Mouse (Mus musculus) cerebellum, postnatal 4 days (tissue): Measurements from ENCODE around the gene Uroc1.
A peak's percentile ranks its signal among the peaks of the same experiment; 100 is the strongest.

Source experiments
- DNase-seq, 2 experiments: peaks; one replicate each; pipeline ENCODE4 v3.0.0; 2022; ENCODE audit warnings: low spot score in 2 of 2, mixed read lengths in 1 of 2

The Uroc1 gene

DNA sequence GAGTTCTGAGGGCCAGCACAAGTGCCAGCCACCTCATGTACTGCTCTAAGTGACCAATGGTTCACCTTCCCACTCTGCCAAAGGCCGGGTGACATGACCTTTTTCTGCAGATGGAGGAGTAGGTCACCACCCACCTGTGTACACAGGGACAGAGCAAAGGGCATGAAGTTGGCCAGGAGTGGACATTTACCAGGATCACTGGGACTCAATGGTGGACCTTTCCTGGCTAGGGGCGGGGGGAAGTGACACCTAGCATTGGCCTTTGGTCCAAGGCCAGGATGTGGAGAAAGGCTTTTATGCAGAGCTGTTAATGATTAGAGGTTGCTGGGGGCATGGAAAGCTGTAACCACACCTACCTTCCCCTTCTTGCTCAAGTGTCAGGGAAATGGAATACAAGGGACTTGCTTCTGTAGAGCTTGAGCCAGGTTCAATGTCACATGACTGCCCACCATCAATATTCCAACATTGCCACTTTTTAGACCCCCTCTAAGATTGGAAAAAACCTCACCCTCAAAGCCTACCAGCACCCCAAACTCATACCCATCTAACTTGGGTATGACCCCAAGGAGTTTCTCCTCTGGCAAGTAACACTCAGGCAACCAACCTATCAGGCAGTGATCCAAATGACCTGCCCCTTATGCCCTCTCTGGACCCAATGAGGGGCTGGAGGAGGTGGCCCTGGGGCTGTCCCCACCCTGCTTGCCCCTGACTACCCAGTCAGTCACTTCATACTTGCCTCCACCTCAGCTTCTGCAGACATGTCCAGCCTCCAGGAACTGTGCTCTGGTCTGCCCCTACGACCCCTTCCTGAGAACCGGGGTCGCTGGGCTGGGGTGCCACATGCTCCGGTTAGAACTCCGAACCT, at the start of gene Uroc1:
Gene Uroc1, plus strand, starts transcription at position 724 of the 865 bp plus-strand sequence.
- DNase-seq, result no peak

DNA sequence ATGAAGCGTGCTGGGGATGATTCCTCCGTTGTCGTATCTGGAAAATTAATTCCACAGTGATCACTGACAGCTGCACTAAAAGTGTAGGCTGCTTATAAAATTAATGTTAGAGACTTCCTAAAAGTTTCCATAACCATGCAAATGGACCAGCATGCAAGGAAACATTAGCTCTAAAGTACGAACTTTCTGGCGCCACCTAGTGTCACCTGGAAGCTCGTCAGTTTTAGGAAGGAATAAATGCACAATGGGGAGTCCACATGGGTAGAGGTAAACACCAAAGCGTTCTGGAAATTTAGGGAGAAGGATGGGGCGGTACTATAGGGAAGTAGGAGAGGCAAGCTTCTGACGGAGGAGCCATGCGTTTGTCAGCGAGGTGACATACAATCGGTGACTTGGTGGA, 44.8 kb upstream of the Uroc1 start:
- DNase-seq, result no peak

DNA sequence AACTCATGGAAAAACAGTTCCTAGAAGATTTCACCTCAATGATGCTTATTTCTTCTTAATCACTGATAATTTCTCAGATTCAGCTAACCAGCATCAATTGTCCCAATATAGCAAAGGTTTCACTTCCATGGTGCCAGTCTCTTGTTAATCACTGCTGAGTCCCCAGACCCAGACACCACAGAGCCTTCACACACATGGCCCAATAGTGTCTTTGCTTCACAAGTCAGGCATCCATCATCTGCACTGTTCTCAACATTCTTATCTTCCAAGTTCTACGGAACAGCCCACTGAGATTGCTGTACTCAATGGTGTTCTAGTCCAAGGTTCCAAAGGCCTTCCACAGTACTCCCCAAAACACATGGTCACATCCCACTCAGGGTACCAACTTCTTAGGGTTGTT, 32.2 kb upstream of the Uroc1 start, which contains the start of gene BC048671:
Gene BC048671, plus strand, starts transcription at position 301 of the 400 bp plus-strand sequence.
- DNase-seq, result no peak

DNA sequence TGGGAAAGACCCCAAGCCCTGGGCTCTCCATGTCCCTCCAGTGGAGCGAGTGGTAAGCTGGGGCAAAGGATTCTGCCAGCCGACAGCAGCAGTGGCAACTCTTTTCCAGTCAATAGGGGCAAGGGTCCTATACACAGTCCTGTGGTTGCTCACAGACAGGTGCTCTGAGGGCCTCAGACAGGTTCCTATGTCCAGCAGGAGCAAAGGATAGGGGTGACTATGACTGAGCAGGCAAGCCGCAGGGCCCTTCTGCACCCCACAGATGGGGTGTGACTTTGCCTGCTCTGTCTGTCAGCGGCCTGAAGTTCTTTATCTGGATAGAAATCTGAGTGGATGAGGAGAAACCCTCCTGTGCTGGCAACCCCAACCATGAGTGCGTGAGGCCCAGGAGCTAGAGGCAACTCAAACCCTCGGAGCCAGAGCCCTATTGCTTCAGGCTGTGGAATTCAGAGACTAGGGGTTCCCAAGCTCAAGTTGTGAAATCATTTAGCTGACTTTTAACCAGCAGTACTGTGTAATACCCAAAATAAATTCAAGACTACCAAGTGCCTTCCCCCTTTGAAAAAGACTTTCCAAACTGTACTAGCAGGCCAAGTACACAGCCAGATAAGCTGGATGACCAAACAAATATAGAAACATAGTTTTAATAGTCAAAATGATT, 26.6 kb upstream of the Uroc1 start:
- DNase-seq, result no peak

DNA sequence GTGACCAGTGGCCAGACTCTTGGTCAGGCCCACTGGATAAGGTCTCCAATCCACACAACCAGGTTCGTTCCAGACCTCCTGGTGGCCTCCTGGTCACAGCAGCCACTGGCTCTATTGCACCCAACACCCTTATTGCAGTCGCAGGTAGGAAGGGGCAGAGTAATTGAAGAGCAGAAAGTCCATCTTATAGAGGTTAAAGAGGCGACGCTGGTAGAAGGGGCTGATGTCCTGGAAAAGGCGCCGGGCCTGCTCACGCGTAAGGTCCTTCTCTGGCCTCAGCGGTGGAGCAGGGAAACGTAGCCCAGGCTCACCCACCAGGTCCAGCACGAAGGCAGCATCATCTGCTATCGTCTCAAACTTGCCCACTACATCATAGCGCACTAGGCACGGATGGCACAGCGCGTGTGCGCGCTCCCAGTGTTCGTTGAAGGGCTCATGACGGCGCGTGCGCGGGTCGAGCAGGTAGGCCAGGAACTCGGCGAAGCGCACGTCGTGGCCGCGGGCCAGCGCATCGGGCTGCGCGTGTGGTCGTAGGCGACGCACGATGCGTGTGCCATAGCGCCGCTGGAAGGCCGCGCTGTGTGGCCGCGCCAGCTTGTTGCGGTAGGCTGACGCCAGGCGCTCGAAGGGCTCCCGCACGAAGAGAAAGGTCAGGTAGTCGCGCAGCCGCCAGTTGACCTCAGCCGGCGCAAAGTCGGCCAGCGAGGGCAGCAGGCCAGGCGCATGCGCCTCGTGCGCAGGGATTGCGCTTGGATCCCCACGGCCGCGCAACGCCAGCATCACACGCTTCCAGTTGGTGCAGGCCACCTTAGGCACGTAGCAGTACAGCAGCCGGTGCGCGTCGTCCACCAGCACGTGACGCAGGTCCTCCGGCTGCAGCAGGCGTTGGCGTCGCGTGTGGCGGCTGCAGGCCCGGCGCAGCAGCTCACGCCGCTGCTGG, 24.0 kb upstream of the Uroc1 start:
- DNase-seq, result no peak

DNA sequence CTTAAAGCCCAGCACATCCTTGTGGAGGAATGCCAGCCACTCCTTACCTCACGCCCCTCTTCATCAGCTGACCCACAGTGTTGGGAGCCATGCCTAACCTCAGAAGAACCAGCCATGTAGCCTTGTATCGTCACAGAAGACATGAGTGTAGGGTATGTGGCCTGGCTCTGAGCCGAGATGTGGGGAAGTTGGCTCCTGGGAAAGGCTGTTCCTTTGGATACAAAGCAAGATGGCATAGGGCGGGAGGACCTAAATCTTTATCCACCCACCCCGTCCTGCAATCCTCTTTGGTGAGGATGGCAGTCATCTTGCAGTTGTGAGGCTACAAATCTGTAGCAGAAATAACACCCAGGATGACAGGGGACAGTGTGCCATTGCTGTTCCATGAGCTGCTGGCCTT, 17.1 kb upstream of the Uroc1 start:
- DNase-seq, result no peak

DNA sequence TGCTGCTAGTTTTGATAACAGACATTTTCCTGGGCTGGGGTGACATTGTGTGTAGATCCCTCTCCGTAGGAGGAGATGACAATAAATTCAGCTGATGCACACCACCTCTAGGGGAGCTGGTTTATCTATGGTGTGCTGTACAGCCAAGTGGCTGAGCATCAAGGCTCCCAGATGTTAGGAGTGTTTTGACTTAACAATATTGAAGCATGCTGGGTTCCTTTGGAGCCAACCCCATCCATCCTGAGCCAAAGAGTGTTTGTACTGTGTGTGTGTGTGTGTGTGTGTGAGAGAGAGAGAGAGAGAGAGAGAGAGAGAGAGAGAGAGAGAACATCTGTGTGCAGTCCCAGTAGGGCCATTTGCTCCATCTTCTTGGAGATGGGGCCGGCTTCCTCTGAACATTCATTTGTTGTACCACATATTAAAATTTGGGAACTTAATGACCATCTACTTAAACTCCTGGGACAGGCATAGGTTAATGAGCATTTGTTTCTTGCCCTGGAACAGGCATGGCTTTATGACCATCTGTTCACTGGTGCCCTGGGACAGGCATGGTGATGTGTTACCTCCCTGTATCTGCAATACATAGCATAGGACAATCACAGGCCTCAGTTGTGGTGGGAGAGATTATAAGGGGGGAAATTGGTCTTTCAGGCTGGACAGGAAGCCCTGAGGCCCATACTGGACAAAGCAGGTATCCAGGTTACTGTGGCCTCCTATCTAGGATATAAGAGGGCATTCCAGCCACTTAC, 15.4 kb upstream of the Uroc1 start:
- DNase-seq, result no peak

DNA sequence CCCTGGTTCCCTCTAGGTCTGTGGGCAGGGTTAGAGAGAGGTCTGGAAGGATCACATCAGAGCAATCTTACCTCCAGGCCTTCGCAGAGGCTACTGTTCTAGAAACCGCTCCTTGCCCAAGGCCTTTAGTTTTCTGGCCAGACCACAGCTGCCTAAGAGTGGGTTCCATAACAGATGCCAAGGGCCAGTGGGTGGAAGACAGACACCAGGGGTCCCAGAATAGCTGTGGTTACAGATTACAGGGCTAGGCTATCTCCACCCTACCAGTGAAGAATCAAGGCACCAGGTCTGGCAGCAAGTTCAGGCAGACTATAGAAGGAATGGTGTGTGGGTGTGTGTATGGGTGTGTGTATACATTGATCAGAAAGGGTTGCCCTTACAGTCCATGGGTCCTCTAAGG, 14.1 kb upstream of the Uroc1 start:
- no peak for DNase-seq

DNA sequence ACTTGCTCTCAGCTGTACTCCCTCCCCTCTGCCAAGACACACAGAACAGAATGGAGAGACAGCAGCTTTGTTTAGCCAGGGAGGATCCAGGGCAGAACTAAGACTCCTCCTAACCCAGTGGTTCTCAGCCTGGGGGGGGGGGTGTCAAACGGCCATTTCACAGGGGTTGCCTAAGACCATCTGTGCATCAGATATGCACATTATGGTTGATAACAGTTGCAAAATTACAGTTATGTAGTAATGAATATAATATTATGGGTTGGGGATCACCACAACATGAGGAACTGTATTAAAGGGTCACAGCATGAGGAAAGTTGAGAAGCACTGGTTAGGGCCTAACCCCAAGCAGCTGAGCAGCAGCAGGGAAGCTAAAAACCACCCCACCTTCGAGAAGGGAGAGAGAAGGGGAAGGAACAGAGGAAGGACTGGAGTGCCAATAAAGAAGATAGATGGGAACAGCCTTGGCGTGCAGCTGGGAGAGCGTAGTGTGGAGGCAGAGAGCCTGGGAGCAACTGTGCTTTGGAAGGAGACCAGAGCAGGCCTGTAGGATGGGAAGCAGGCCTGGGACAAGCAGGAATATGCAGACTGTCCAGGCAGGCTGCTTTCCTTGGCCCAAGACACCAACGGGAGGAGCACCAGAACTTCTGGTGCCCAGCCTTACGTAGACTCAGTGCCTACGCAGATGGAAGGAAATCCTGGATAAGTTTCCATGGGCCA, 13.5 kb upstream of the Uroc1 start:
- DNase-seq, result no peak

DNA sequence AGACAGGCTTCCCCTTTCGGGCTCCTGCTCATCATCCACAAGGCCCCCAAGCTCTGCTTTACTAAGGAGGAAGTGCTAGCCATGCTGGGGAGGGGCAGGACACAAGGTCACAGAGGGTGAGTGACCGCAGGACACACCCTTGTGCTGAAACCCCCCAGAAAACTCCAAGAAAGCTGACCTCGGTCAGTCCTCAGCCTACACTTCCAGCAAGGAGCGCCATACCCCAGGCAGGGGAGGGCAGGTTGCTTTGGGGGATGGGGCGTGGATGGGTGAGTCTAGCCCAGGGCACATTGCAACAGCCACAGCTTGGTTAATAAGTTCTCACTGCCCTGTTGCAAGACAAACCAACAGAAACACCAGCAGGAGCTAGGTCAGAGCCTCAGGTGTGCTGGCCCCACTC, 12.7 kb upstream of the Uroc1 start:
- no peak for DNase-seq

DNA sequence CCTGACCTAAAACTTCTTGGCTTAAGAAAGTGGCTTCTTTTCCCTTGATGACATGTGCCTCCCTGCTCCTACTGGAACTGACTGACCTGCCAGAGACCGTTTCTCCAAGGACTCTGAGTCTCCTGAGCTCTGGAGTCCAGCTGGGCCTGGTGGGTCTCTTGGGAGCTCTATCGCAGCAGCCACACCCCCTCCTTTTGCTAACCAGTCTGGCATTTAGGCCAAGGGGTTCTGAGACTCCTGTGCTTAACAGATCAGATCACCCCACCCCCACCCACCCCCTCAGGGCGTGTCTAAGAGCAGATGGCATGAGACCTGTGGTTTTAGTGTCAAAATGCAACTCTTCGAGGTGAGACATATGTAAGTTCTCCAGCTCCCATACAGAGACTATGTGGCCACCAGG, 11.3 kb upstream of the Uroc1 start:
- DNase-seq, result no peak

DNA sequence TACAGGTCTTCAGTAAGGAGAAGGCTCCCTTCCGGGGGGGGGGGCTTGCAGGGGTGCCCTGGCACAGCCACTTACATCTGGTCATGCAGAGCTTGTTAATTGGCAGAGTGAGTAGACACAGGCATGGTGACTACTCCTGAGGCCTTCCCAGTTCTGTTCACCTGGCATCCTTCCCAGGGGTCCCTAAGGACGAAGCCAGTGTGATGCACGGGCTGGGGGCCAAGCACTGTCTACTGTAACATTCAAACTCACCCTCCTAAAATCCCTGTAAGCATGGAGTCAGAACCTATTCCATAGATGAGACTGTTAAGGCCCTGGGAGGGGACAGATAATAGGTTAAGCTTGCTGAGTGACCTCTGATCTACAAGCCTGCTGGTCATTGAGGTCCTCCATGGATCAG, 9.1 kb upstream of the Uroc1 start:
- DNase-seq, result peak in 1 of 2 experiments; percentile 62

DNA sequence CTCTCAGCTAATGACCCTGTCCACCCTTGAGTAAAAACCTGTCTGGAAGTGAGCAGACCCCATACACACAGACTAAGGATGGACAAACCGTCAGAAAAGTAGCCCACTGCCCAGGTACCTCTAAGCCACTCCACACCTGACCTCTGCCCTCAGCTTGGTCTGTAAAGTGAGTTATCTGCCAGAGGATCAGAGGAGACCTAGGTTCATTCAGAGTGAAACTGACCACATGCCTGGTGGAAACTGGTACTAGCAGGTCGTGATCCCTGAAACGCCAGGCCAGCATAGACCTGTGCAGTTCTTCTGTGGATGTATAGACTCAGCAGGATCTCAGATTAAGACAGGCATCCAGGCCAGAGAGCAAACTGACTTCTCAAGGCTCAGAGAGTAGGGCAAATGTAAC, 8.6 kb upstream of the Uroc1 start:
- no peak for DNase-seq

DNA sequence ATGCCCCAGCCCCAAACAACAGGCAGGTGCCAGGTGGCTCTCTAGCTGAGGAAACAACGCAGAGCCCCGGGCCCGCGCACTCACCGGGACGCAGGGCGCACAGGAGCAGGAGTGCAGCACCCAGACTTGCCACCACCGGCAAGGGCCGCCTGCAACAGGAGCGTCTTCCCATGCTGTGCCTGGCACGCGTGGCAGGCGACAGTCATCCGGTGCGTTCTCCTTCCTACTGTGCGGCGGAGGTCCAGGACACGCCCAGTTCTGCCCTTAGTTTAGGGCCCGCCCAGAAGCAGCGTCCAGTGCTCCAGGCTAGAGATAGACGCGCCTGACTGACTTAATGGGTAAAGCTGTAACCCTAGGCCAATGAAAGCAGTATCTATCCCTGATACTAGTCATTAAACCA, 8.1 kb upstream of the Uroc1 start, which contains the start of gene Chst13:
Gene Chst13, minus strand, starts transcription at position 195 of the 400 bp plus-strand sequence.
- DNase-seq, result no peak

DNA sequence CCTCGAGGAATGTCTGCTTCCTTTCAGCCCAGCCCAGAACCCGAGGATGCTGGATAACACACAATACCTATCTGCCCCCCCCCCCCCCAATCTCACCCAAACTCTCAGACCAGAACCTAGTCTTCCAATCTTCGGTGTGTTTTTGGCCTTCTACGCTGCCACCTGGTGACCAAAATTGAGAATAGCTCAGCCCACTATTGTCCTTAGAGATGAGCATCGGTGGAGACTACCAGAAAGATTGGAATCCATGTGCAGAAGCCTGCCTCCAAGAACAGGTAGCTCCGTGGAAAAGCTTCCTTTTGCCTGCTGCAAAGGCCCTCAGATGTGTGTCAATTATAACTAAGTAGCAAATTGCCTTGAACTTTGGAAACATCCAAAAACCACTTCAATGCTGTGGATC, 5.4 kb upstream of the Uroc1 start:
- DNase-seq, result peak in 1 of 2 experiments; percentile 50

DNA sequence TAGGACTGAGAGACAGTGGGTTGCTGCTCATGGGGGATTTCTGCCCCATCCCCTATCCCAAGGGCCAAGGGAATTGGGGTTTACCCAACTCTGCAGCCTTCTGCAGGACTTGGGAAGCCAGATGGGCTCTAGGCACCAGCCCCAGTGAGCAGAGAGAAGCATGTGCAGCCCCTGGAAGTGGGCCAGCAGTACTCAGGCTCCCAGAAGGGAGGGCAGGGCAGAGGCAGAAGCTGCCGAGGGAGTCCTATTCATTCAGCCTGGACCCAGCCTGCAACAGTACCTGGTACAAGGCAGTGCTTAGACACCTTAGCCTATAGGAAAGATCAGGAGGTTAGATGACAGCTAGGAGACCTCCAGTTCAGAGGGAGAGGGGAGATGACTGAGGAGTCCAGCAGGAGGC, 3.1 kb upstream of the Uroc1 start:
- DNase-seq, result peak in 1 of 2 experiments; percentile 78

DNA sequence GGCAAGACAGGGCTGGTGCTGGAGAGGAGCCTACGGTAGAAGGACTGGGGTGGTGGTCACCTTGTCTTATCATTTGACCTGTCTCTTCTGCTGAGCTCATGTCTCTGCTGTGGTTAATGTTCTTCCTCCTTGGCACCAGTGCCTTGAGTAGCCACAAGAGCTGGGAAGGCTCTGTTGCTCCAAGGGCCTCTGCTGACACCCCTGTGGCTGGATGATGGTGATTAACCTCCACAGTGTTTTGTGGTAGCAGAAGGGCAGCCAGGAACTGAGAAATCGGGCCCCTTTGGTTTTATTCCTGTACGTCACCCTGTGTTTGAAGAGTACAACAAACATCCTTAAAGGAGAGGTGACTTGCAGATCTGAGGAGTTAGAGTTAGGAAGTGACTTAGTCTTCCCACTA, 1.2 kb downstream of the Uroc1 start:
- no peak for DNase-seq

DNA sequence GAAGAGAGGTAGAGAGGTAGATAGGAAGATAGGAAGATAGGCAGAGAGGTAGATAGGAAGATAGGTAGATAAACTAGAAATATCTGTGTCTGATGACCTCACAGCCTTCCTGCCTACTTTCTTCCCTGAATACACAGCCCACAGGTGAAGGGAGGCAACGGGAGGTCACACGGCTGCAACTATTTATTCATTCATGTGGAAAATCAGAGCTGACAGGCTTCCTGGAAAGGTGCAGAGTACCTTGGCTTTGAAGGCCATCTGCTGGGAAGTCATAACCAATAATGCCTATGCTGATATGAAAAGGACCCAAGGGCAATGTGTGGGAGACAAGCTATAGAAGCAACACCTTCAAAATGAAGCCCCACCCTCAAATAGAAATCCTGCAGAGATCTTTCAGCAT, 9.3 kb downstream of the Uroc1 start:
- DNase-seq, result no peak

DNA sequence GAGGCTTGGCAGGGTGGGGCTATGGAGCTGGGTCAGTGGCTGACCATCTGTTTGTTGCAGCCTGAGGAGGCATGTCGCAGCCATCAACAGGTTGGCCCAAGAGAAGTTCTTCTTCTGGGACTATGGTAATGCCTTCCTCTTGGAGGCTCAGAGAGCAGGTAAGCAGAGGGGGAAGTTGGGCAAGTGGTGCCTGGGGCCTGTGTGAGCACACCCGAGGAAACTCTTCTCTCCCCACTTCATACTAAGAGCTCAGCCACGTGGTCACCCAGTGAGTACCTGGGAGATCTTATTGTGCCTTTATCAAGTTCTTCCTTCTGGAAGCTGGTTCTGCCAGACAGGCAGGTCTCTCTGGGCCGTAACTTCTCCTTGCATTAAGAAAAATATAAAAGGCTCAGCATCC, 14.1 kb downstream of the Uroc1 start:
- no peak for DNase-seq

DNA sequence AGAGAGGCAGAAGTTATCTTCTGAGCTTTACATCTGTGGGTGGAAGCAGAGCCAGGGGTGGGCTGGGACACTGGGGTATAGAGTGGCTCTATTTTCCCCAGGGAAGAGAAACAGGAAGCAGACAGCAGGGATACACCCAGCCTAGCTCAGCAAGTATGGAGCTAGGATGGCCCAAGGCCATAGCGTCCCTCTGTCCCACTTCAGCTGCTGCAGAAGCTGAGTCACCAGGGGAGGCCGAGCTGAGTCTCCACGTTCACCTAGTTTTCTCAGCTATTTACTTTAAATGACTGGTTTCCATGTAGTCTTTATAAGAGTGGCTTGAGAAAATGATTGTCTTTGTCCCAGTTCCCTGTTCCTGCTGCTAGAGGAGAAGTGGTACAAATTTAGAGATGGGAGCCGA, 15.4 kb downstream of the Uroc1 start:
- no peak for DNase-seq

DNA sequence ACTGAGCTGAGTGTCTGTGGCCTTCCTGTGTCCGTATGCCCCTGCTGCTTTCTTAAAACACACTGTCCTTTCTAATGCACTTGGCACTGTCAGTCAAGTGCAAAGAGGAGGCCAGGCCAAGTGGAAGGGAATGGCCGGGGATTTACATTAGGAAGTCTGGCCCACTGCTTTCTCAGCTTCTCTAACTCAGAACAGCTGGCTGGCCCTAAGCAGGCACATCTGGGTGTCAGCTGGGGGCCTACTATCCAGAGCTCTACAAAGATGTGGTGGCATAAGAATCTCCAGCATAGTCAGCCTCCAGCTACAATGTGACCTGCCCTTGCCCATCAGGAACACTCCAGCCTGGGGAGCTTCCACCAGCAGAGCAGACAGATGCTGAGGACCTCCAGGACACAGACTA, 16.9 kb downstream of the Uroc1 start:
- DNase-seq, result no peak
